Mouse (Mus musculus) stomach, postnatal 0 days (tissue): ENCODE measurements around the gene Emc10. TPM values are rescaled to one million over a fixed set of nuclear protein-coding genes. Genes with fewer than 3 reads are reported as not detected.

ENCODE experiments used
- ATAC-seq: fragments of 200-750 bp; cut with Nextera tagmentation; 2 replicates; pipeline ENCODE4 v1.8.0; 2017; ENCODE audit not compliant: low FRiP score, low TSS enrichment
- DNase-seq: peaks from one replicate; pipeline ENCODE4 v3.0.0-alpha.2; 2016; ENCODE audit warnings: low spot score
- H3K27ac ChIP-seq: fragments of 300-500 bp; sonication (generic); replicated peaks from 2 replicates; pipeline ENCODE4 v1.5.1; 2014; ENCODE audit warnings: mild to moderate bottlenecking, control low read depth
- H3K27me3 ChIP-seq: fragments of 300-500 bp; sonication (generic); 2 replicates; pipeline ENCODE4 v1.6.1; 2014; ENCODE audit warnings: low read length; ENCODE audit not compliant: control insufficient read depth, insufficient read depth
- H3K36me3 ChIP-seq: fragments of 300-500 bp; sonication (generic); 2 replicates; pipeline ENCODE4 v1.6.1; 2014; ENCODE audit warnings: low read length, mixed read lengths; ENCODE audit not compliant: control insufficient read depth, insufficient read depth
- H3K4me1 ChIP-seq: fragments of 300-500 bp; sonication (generic); replicated peaks from 2 replicates; pipeline ENCODE4 v1.6.1; 2014; ENCODE audit warnings: antibody characterized with exemption; ENCODE audit not compliant: control insufficient read depth, insufficient read depth
- H3K4me2 ChIP-seq: fragments of 300-500 bp; sonication (generic); replicated peaks from 2 replicates; pipeline ENCODE4 v1.6.1; 2014; ENCODE audit warnings: low read depth, mild to moderate bottlenecking, control low read depth, moderate library complexity
- H3K4me3 ChIP-seq: fragments of 300-500 bp; sonication (generic); 2 replicates; pipeline ENCODE4 v1.5.1; 2014; ENCODE audit warnings: low read depth, low read length, control low read depth
- H3K9ac ChIP-seq: fragments of 300-500 bp; sonication (generic); 2 replicates; pipeline ENCODE4 v1.6.1; 2014; ENCODE audit warnings: mild to moderate bottlenecking, low read length, control low read depth, mixed read lengths
- H3K9me3 ChIP-seq: fragments of 300-500 bp; sonication (generic); 2 replicates; pipeline ENCODE4 v1.6.1; 2016; ENCODE audit warnings: low read length; ENCODE audit not compliant: control insufficient read depth
- CTCF ChIP-seq: IDR thresholded peaks from 2 replicates; pipeline ENCODE4 v1.5.1; 2016; ENCODE audit warnings: antibody characterized with exemption, low read depth, mild to moderate bottlenecking, moderate library complexity
- EP300 ChIP-seq: optimal IDR thresholded peaks from 2 replicates; pipeline ENCODE3; 2016; ENCODE audit warnings: antibody characterized with exemption
- WGBS: fragments of 180-500 bp; shearing (Covaris S2); extraction: QIAGEN DNeasy Blood & Tissue Kit; methylation state at CpG from one replicate; pipeline ENCODE4 v1.1.7; 2014; 5-methylcytosine and 5-hydroxymethylcytosine counted together
- polyA plus RNA-seq: library from polyadenylated mRNA; unstranded; fragments of >200 nt; fragmentation: Nextera tagmentation; extraction: Ambion mirVana; gene quantifications from 2 replicates; pipeline ENCODE4 v1.2.1, GENCODE M21; 2015

Gene Emc10
- polyA plus RNA-seq, 1 experiment from 2014 or later = 60.7 TPM

DNA sequence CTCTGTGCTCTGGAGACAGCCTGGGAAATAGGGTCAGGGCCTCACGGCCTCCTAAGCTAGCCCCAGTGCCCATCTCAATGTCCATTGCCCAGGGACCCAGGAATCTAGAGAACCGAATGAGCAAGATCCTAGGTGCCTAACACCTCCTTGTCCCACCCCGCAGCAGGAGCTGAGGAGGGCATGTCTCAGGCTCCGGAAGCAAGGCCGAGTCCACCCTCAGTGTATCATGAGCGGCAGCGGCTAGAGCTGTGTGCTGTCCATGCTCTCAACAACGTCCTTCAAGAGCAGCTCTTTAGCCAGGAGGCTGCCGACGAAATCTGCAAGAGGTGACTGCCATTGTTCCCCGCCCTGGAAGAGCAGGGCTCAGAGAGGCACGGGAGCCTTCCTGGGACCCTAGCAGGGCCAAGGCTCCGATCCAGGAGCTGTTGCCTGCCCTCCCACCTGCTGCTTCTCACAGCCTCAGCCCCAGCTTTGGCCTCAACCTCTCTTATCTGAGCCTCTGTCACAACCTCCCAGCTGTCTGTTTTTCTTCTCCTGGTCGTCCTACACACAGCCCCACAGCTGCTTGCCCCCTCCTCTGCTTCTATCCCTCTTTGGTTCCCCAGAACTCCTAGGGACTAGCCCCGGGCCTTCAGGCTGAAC, 27.6 kb downstream of the Emc10 start:
- Histone ChIP-seq H3K36me3 (no peaks in the 10 kb centered on the region), H3K27ac (no peak overlapping the region), H3K4me3 (peak overlapping the region; percentile 68), H3K9ac (peak overlapping the region; percentile 78), H3K27me3 (no peaks in the 10 kb centered on the region), H3K4me2 (peak overlapping the region; percentile 76), H3K4me1 (no peaks in the 10 kb centered on the region), H3K9me3 (no peaks in the 10 kb centered on the region)
- no peak for ATAC-seq
- TF ChIP-seq EP300 (no peak), CTCF (no peak)
- no peak for DNase-seq
- WGBS = 63% methylated on average over 15 of the region's 15 CpGs

DNA sequence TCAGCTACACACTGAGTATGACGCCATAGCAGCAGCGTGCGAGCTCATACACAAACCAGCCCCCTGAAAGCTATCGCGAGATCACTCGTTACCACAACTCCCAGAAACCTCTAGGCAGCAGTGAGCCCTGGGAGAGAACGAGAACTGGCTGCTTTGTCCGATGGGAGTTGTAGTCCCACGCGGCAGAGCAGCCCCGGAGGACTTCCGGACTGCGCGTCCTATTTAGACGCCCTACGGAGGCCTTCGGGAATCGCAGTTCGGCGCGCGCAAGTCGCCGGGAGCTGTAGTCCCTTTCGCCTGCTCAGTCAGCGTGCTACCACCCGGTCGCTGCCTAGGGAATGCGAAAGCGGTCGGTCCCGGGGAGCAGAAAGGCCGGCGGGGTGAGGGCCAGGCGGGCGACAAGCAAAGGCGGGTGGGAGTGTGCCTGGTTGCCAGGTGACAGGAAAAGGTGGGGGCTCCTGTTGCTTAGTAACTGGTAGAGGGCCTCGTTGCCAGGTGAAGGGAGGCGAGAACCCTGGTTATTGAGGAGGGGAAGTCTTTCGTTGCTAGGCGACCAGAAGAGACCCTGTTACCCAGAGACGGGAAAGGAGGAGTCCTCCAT, 28.4 kb downstream of the Emc10 start, which contains the start of gene Josd2:
TSS of gene Josd2 (plus strand) at position 170 of the 601 bp plus-strand sequence.
- 0 out of 2 replicates have a peak within 1 kb of the TSS, but pooled peaks have one; percentile 30 for H3K27ac ChIP-seq

DNA sequence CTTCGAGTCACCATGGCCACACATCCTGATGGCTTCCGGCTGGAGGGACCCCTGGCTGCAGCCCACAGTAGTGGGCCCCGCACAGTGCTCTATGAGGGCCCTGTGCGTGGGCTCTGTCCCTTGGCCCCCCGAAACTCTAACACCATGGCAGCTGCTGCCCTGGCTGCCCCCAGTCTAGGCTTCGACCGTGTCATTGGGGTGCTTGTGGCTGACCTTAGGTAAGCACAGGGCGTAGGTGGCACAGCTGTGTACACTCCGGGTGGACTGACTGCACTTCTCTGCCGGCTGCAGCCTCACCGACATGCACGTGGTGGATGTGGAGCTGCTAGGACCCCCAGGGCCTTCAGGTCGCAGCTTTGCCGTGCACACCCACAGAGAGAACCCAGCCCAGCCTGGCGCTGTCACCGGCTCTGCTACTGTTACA, 29.4 kb downstream of the Emc10 start:
- no peaks in the 10 kb centered on the region for H3K4me1 ChIP-seq
- H3K27ac ChIP-seq = no peak overlapping the region
- TF ChIP-seq CTCF (no peak), EP300 (no peak)
- DNase-seq (no peak), ATAC-seq (no peak)
- WGBS = 77% methylated on average over 16 of the region's 16 CpGs
- no peaks in the 10 kb centered on the region for H3K36me3 ChIP-seq
- no peak overlapping the region for H3K4me2 ChIP-seq
- H3K27me3 ChIP-seq = peaks cover 8% of the 10 kb centered on the region
- no peak overlapping the region for H3K4me3 ChIP-seq
- H3K9ac ChIP-seq = no peak overlapping the region
- H3K9me3 ChIP-seq = no peaks in the 10 kb centered on the region

More for the DNA sequence above, 28.4 kb downstream of the Emc10 start, which contains the start of gene Josd2:
- DNase-seq (peak; percentile 95), ATAC-seq (peak; percentile 99)
- peak; percentile 93 for TF ChIP-seq EP300
- TF ChIP-seq CTCF = 0 out of 2 replicates have a peak, but pooled peaks have one; percentile 2
- H3K36me3 ChIP-seq = no peaks in the 10 kb centered on the region
- H3K9ac ChIP-seq = peak within 1 kb of the TSS; percentile 78
- no peaks in the 10 kb centered on the region for H3K9me3 ChIP-seq
- H3K4me1 ChIP-seq = no peaks in the 10 kb centered on the region
- under 1% methylated on average over 42 of the region's 42 CpGs for WGBS
- H3K4me3 ChIP-seq = peak within 1 kb of the TSS; percentile 68
- no peaks in the 10 kb centered on the region for H3K27me3 ChIP-seq
- H3K4me2 ChIP-seq = peak within 1 kb of the TSS; percentile 76

DNA sequence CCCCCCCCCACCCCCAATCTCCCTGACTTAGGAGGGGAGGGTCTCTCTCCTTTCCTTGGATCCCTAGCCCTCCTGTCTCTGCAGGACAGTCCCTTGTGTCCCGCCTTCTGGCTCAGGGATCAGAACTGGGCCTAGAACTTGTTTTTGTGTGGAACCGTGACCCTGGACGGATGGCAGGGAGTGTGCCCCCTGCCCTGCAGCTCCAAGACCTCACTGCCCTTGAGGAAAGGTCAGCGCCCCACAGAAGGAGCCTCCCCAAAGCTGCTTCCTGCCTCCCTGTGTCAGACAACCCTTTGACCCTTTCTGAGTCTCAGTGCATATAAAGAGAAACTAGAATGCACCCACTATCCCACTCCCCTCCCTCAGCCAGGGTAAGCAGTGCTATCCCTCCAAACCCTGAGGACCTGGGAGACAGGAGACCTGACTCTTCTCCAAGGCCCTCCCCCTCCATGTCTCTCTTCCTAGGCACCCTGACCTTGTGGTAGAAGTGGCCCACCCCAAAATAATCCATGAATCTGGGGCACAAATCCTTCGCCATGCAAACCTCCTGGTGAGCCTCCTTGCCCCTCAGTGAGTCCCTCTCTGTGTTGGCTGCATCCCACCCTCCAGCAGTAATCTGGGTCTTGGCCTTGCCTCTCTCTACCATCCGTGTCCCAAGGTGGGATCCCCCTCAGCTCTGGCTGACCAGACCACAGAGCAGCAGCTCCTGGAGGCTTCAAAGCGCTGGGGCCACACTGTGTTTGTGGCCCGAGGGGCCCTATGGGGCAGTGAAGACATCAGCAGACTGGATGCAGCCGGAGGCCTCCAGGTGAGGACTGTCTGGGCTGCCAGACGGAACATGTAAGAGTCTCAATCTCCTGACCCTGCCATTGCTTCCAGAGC, 30.1 kb downstream of the Emc10 start:
- H3K4me1 ChIP-seq = no peaks in the 10 kb centered on the region
- DNase-seq = no peak
- no peak overlapping the region for H3K9ac ChIP-seq
- no peak for ATAC-seq
- no peak overlapping the region for H3K4me2 ChIP-seq
- no peaks in the 10 kb centered on the region for H3K36me3 ChIP-seq
- no peak overlapping the region for H3K4me3 ChIP-seq
- H3K27me3 ChIP-seq = peaks cover 10% of the 10 kb centered on the region
- no peak overlapping the region for H3K27ac ChIP-seq
- H3K9me3 ChIP-seq = no peaks in the 10 kb centered on the region
- no peak for TF ChIP-seq CTCF
- TF ChIP-seq EP300 = no peak
- 80% methylated on average over 10 of the region's 10 CpGs for WGBS

DNA sequence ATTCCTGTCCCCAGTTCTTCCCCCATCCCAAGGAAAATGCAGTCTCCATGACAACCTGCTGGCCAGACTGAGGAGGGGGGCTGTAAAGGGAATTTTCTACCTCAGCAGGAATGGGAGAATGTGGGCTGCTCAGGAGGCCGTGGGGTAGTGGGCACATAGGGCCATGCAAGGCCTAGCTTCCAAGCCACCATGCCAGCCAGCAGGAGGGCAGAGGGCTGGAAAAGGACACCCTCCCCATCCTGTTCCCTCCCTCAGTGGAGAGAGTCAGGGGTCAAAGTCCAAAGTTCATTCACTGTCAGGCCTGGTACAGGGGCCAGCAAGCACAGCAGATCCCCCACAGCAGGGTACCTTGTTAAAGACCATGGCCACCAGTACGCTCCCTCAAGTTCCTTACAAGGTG, 31.2 kb downstream of the Emc10 start, which contains the start of gene Aspdh:
TSS of gene Aspdh (plus strand) at position 281 of the 400 bp plus-strand sequence.
- WGBS = 79% methylated on average over 2 of the region's 2 CpGs
- no peak for TF ChIP-seq EP300
- TF ChIP-seq CTCF = no peak
- Histone ChIP-seq H3K9me3 (no peaks in the 10 kb centered on the region), H3K36me3 (no peaks in the 10 kb centered on the region), H3K4me2 (no peak within 1 kb of the TSS), H3K4me3 (no peak within 1 kb of the TSS), H3K27ac (no peak within 1 kb of the TSS), H3K27me3 (peaks cover 10% of the 10 kb centered on the region), H3K9ac (no peak within 1 kb of the TSS), H3K4me1 (no peaks in the 10 kb centered on the region)
- no peak for ATAC-seq
- no peak for DNase-seq
